Mouse (Mus musculus): Measurements from ENCODE around the gene Lman1l.

DNA sequence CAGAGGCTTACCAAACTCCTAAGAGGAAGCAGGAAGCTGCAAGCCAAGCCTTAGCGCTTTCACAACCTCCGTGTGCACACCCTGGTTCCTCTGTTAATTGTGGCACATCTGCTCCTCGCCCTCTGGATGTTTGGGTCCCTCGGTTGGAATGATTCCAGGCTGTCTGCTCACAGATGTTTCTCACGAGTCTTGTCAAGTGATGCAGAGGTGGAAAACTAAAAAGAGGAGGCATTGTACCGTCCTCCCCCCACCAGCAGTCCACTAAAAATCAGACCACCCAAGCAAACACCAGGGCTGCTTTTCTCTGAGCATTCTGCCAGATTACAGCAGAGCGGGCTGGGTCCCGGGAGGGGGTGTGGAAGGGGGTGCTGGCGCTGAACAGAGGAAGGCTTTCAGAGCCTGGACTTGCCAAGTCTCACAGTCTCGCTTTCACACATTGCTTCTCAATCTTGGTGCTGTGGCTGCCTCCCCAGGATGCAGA is 54.8 kb downstream of the Lman1l start:
- TF ChIP-seq CTCF (IDR thresholded peaks at IDR 0.05; ENCODE audit: insufficient read depth, low read length) (no peak), POLR2A (IDR thresholded peaks at IDR 0.05; ENCODE audit: borderline replicate concordance, extremely low read depth, low read depth, low read length) (no peak)
